ENCODE assay signal across 8 mouse cellular contexts in the genomic region with DNA sequence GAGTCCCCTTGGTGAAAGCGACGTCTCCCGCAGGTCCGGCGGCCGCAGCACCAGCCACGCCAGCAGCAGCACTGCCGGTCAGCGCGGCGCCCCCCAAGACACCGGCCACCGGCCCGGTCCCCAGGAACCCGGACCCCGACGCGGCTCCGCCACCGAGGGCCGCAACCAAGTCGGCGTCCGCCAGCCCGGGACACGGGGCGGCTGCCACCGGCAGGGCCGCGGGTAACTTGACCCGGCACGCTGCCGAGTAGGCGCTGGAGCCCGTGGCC. TPM values are rescaled to one million over a fixed set of nuclear protein-coding genes. Genes with fewer than 3 reads are reported as not detected.
DNase-seq lines count a peak whose midpoint lies in the region; ATAC-seq and TF ChIP-seq lines count a peak whose summit lies in the region.

No protein-coding gene starts in this region.

- peak overlapping the region; percentile 95 for H3K9ac ChIP-seq in kidney, embryonic 15.5 days
- peak overlapping the region; percentile 98 for H3K9ac ChIP-seq in midbrain, embryonic 13.5 days (replicated peaks)

- peak overlapping the region; percentile 100 for H3K27ac ChIP-seq in kidney, embryonic 15.5 days
- peak overlapping the region; percentile 98 for H3K27ac ChIP-seq in bone marrow macrophage, adult 2 months (ENCODE audit: insufficient read depth, low read depth, low read length)
- peak overlapping the region; percentile 99 for H3K27ac ChIP-seq in hindbrain, embryonic 10.5 days
- H3K27ac ChIP-seq in midbrain, embryonic 13.5 days: peak overlapping the region; percentile 99

- no peaks in the 10 kb centered on the region for H3K27me3 ChIP-seq in kidney, embryonic 15.5 days
- H3K27me3 ChIP-seq in hindbrain, embryonic 10.5 days (ENCODE audit: insufficient read depth, poor library complexity, severe bottlenecking): no peaks in the 10 kb centered on the region
- H3K27me3 ChIP-seq in midbrain, embryonic 13.5 days: no peaks in the 10 kb centered on the region

- TF ChIP-seq CTCF in bone marrow macrophage, adult 2 months (IDR thresholded peaks at IDR 0.05; ENCODE audit: low read depth, low read length): no peak

- H3K36me3 ChIP-seq in kidney, embryonic 15.5 days: no peaks in the 10 kb centered on the region
- peaks cover 3% of the 10 kb centered on the region; the same call in 1 of the 2 replicates for H3K36me3 ChIP-seq in hindbrain, embryonic 10.5 days
- no peaks in the 10 kb centered on the region for H3K36me3 ChIP-seq in midbrain, embryonic 13.5 days

- H3K4me3 ChIP-seq in kidney, embryonic 15.5 days (replicated peaks): peak overlapping the region; percentile 91
- peak overlapping the region; percentile 97 for H3K4me3 ChIP-seq in bone marrow macrophage, adult 2 months (ENCODE audit: insufficient read depth, low read length)
- H3K4me3 ChIP-seq in hindbrain, embryonic 10.5 days: peak overlapping the region; percentile 93
- peak overlapping the region; percentile 90 for H3K4me3 ChIP-seq in midbrain, embryonic 13.5 days (replicated peaks)

- 0% methylated on average over 34 of the region's 35 CpGs for WGBS in kidney, embryonic 15.5 days
- under 1% methylated on average over 34 of the region's 35 CpGs for WGBS in hindbrain, embryonic 10.5 days
- 0% methylated on average over 23 of the region's 35 CpGs for WGBS in midbrain, embryonic 13.5 days

- H3K4me1 ChIP-seq in kidney, embryonic 15.5 days: 0 out of 2 replicates have a peak, but pooled peaks cover 4% of the 10 kb centered on the region
- 0 out of 2 replicates have a peak, but pooled peaks cover 2% of the 10 kb centered on the region for H3K4me1 ChIP-seq in bone marrow macrophage, adult 2 months (ENCODE audit: control insufficient read depth, insufficient read depth, low read length)
- peaks cover 14% of the 10 kb centered on the region; the same call in 1 of the 2 replicates for H3K4me1 ChIP-seq in hindbrain, embryonic 10.5 days (replicated peaks)
- peaks cover 12% of the 10 kb centered on the region for H3K4me1 ChIP-seq in midbrain, embryonic 13.5 days (replicated peaks)

- DNase-seq in kidney, adult 11 months: no peak
- DNase-seq in hindbrain, embryonic 10.5 days (ENCODE audit: low spot score): no peak
- DNase-seq in spleen, postnatal 10 days (ENCODE audit: low spot score in 2 of 2): no peak
- DNase-seq in gastrocnemius, postnatal 10 days: no peak
- DNase-seq in frontal cortex, adult 2 months (ENCODE audit: extremely low spot score in 1 of 2, low spot score in 1 of 2): no peak

- peak overlapping the region; percentile 55 for H3K4me2 ChIP-seq in kidney, embryonic 15.5 days
- H3K4me2 ChIP-seq in midbrain, embryonic 13.5 days (replicated peaks): peak overlapping the region; percentile 65

- peak; percentile 19 for ATAC-seq in kidney, embryonic 15.5 days (replicated peaks; ENCODE audit: low FRiP score)
- ATAC-seq in midbrain, embryonic 13.5 days: peak; percentile 5; the same call in 1 of the 2 replicates

- H3K9me3 ChIP-seq in kidney, embryonic 15.5 days (replicated peaks): no peaks in the 10 kb centered on the region
- H3K9me3 ChIP-seq in hindbrain, embryonic 10.5 days: no peaks in the 10 kb centered on the region
- H3K9me3 ChIP-seq in midbrain, embryonic 13.5 days: no peaks in the 10 kb centered on the region

- no peak for TF ChIP-seq POLR2A in bone marrow macrophage, adult 2 months (IDR thresholded peaks at IDR 0.05; ENCODE audit: borderline replicate concordance, low read depth, low read length)

RNA-seq across cellular contexts. Expression of a gene that starts 0.4 kb away (rescaled TPM):
- 46.5 and 46.6 TPM in 2 replicates for polyA plus RNA-seq in kidney, embryonic 15.5 days (2015; fragmentation: Nextera tagmentation; extraction: Ambion mirVana)
- 63.7 and 67.5 TPM in 2 replicates for polyA plus RNA-seq in bone marrow macrophage, adult 2 months (2012; ENCODE audit: insufficient read depth, insufficient read length, missing spikeins)
- 42.2 and 48.0 TPM in 2 replicates for polyA plus RNA-seq in hindbrain, embryonic 10.5 days (2016; fragmentation: Nextera tagmentation; extraction: Ambion mirVana)
- polyA plus RNA-seq in midbrain, embryonic 13.5 days (2015; fragmentation: Nextera tagmentation; extraction: Ambion mirVana): 74.0 and 77.1 TPM in 2 replicates
- total RNA-seq in gastrocnemius, postnatal 10 days (2021): 10 to 100 TPM; 22.6 to 31.1 TPM
- polyA plus RNA-seq in frontal cortex, adult 2 months (2012; rRNA removed): 57.5 and 78.8 TPM in 2 replicates
